Mouse (Mus musculus) embryonic facial prominence, embryonic 11.5 days (tissue): Measurements from ENCODE around the gene Ttll5. TPM values are rescaled to one million over a fixed set of nuclear protein-coding genes. Genes with fewer than 3 reads are reported as not detected.

Source experiments
- ATAC-seq: fragments of 200-750 bp; cut with Nextera tagmentation; replicated peaks from 2 replicates; pipeline ENCODE4 v1.8.0; 2017; ENCODE audit warnings: low read depth; ENCODE audit not compliant: insufficient number of reproducible peaks, low FRiP score, low TSS enrichment
- DNase-seq: peaks from one replicate; pipeline ENCODE4 v3.0.0-alpha.2; 2015; ENCODE audit warnings: low spot score
- H3K27ac ChIP-seq: fragments of 300-500 bp; sonication (generic); replicated peaks from 2 replicates; pipeline ENCODE4 v1.5.1; 2014; ENCODE audit warnings: mild to moderate bottlenecking, low read depth, low read length, control low read depth
- H3K27me3 ChIP-seq: fragments of 300-500 bp; sonication (generic); 2 replicates; pipeline ENCODE4 v1.6.1; 2014; ENCODE audit warnings: mild to moderate bottlenecking, low read length, moderate library complexity, mixed read lengths; ENCODE audit not compliant: control insufficient read depth, insufficient read depth
- H3K36me3 ChIP-seq: fragments of 300-500 bp; sonication (generic); replicated peaks from 2 replicates; pipeline ENCODE4 v1.6.1; 2014; ENCODE audit warnings: low read depth, mild to moderate bottlenecking, low read length, moderate library complexity, mixed read lengths; ENCODE audit not compliant: control insufficient read depth, insufficient read depth
- H3K4me1 ChIP-seq: fragments of 300-500 bp; sonication (generic); 2 replicates; pipeline ENCODE4 v1.6.1; 2014; ENCODE audit warnings: low read length, mixed read lengths; ENCODE audit not compliant: control insufficient read depth, insufficient read depth
- H3K4me2 ChIP-seq: fragments of 300-500 bp; sonication (generic); 2 replicates; pipeline ENCODE4 v1.6.1; 2014; ENCODE audit warnings: low read depth, mild to moderate bottlenecking, control low read depth, low read length, moderate library complexity
- H3K4me3 ChIP-seq: fragments of 300-500 bp; sonication (generic); 2 replicates; pipeline ENCODE4 v1.5.1; 2014; ENCODE audit warnings: low read depth, low read length, control low read depth
- H3K9ac ChIP-seq: fragments of 300-500 bp; sonication (generic); replicated peaks from 2 replicates; pipeline ENCODE4 v1.6.1; 2014; ENCODE audit warnings: mild to moderate bottlenecking, control low read depth, low read length
- H3K9me3 ChIP-seq: fragments of 300-500 bp; sonication (generic); replicated peaks from 2 replicates; pipeline ENCODE4 v1.6.1; 2016; ENCODE audit warnings: mild to moderate bottlenecking, low read length, inconsistent platforms, mixed read lengths; ENCODE audit not compliant: control insufficient read depth
- WGBS: fragments of 180-500 bp; shearing (Covaris S2); extraction: QIAGEN DNeasy Blood & Tissue Kit; methylation state at CpG from one replicate; pipeline ENCODE4 v1.1.7; 2014; 5-methylcytosine and 5-hydroxymethylcytosine counted together
- polyA plus RNA-seq: library from polyadenylated mRNA; unstranded; fragments of >200 nt; fragmentation: Nextera tagmentation; extraction: Ambion mirVana; gene quantifications from 2 replicates; pipeline ENCODE4 v1.2.1, GENCODE M21; 2014

Ttll5 gene
- polyA plus RNA-seq, 1 experiment from 2014 or later: 16.4 TPM

- 89% methylated on average over 2 of the region's 2 CpGs for WGBS
- Histone ChIP-seq H3K9ac (no peak overlapping the region), H3K4me3 (no peak overlapping the region), H3K27me3 (no peaks in the 10 kb centered on the region), H3K27ac (no peak overlapping the region), H3K9me3 (no peaks in the 10 kb centered on the region), H3K4me2 (no peak overlapping the region), H3K4me1 (no peaks in the 10 kb centered on the region), H3K36me3 (no peaks in the 10 kb centered on the region)
- ATAC-seq: no peak
- no peak for DNase-seq
These were observed 30.4 kb upstream of the Ttll5 start for GRCm38 (mm10) chr12:85794094-85794493.

GRCm38 (mm10) chr12:85795551-85795950 lies 28.9 kb upstream of the Ttll5 start:
- WGBS: 72% methylated on average over 1 of the region's 1 CpGs
- Histone ChIP-seq H3K9me3 (no peaks in the 10 kb centered on the region), H3K36me3 (no peaks in the 10 kb centered on the region), H3K4me2 (no peak overlapping the region), H3K27me3 (no peaks in the 10 kb centered on the region), H3K4me3 (no peak overlapping the region), H3K9ac (no peak overlapping the region), H3K4me1 (no peaks in the 10 kb centered on the region), H3K27ac (no peak overlapping the region)
- no peak for DNase-seq
- ATAC-seq: no peak

- Histone ChIP-seq H3K4me1 (no peaks in the 10 kb centered on the region), H3K9me3 (no peaks in the 10 kb centered on the region), H3K27ac (no peak overlapping the region), H3K4me2 (no peak overlapping the region), H3K9ac (no peak overlapping the region), H3K4me3 (no peak overlapping the region), H3K27me3 (no peaks in the 10 kb centered on the region), H3K36me3 (no peaks in the 10 kb centered on the region)
- ATAC-seq: no peak
- WGBS: 34% methylated on average over 9 of the region's 9 CpGs
- no peak for DNase-seq
These were observed 24.4 kb upstream of the Ttll5 start for GRCm38 (mm10) chr12:85800031-85800430.

- 76% methylated on average over 6 of the region's 6 CpGs for WGBS
- Histone ChIP-seq H3K4me2 (no peak overlapping the region), H3K36me3 (no peaks in the 10 kb centered on the region), H3K9ac (no peak overlapping the region), H3K4me1 (no peaks in the 10 kb centered on the region), H3K4me3 (no peak overlapping the region), H3K27ac (no peak overlapping the region), H3K9me3 (no peaks in the 10 kb centered on the region), H3K27me3 (no peaks in the 10 kb centered on the region)
- DNase-seq (no peak), ATAC-seq (no peak)
These were observed 14.7 kb upstream of the Ttll5 start for GRCm38 (mm10) chr12:85809726-85810125.

GRCm38 (mm10) chr12:85810959-85811358 lies 13.5 kb upstream of the Ttll5 start:
- Histone ChIP-seq H3K4me1 (no peaks in the 10 kb centered on the region), H3K4me3 (no peak overlapping the region), H3K27me3 (no peaks in the 10 kb centered on the region), H3K9ac (no peak overlapping the region), H3K27ac (no peak overlapping the region), H3K36me3 (no peaks in the 10 kb centered on the region), H3K4me2 (no peak overlapping the region), H3K9me3 (no peaks in the 10 kb centered on the region)
- no peak for ATAC-seq
- no peak for DNase-seq

GRCm38 (mm10) chr12:85811676-85812075 lies 12.8 kb upstream of the Ttll5 start:
- Histone ChIP-seq H3K36me3 (peaks cover 3% of the 10 kb centered on the region; the same call in 1 of the 2 replicates), H3K4me2 (no peak overlapping the region), H3K27me3 (no peaks in the 10 kb centered on the region), H3K9ac (no peak overlapping the region), H3K4me1 (no peaks in the 10 kb centered on the region), H3K9me3 (no peaks in the 10 kb centered on the region), H3K27ac (no peak overlapping the region), H3K4me3 (no peak overlapping the region)
- WGBS: 92% methylated on average over 4 of the region's 4 CpGs
- DNase-seq (no peak), ATAC-seq (no peak)

- Histone ChIP-seq H3K4me3 (no peak overlapping the region), H3K27ac (no peak overlapping the region), H3K27me3 (no peaks in the 10 kb centered on the region), H3K9ac (no peak overlapping the region), H3K4me1 (no peaks in the 10 kb centered on the region), H3K9me3 (no peaks in the 10 kb centered on the region), H3K4me2 (no peak overlapping the region), H3K36me3 (peaks cover 6% of the 10 kb centered on the region; the same call in 1 of the 2 replicates)
- 64% methylated on average over 2 of the region's 2 CpGs for WGBS
- ATAC-seq: no peak
- DNase-seq: no peak
These were observed 10.9 kb upstream of the Ttll5 start for GRCm38 (mm10) chr12:85813599-85813998.

GRCm38 (mm10) chr12:85822051-85822450 lies 2.4 kb upstream of the Ttll5 start:
- H3K27ac ChIP-seq: no peak overlapping the region
- 0 out of 2 replicates have a peak, but pooled peaks cover 4% of the 10 kb centered on the region for H3K36me3 ChIP-seq
- WGBS: 76% methylated on average over 9 of the region's 9 CpGs
- ATAC-seq: no peak
- H3K9me3 ChIP-seq: no peaks in the 10 kb centered on the region
- H3K9ac ChIP-seq: no peak overlapping the region
- no peak overlapping the region for H3K4me3 ChIP-seq
- DNase-seq: no peak
- H3K4me1 ChIP-seq: no peaks in the 10 kb centered on the region; the same call in 1 of the 2 replicates
- H3K4me2 ChIP-seq: no peak overlapping the region
- H3K27me3 ChIP-seq: no peaks in the 10 kb centered on the region
